ENCODE assay signal across 13 mouse cellular contexts in genomic region chr4:48771836-48772235, GRCm38 (mm10).
DNase-seq lines count a peak whose midpoint lies in the region; ATAC-seq and TF ChIP-seq lines count a peak whose summit lies in the region.
"Had no signal": no experiment of that assay in that cellular context is flagged by ENCODE, and none has a peak within 500 bp of the region (broad histone marks: within the 10 kb centered on the region; RNA-seq: fewer than 3 reads in every experiment).

No protein-coding gene starts in this region.

- no peak for TF ChIP-seq CTCF in midbrain, postnatal 0 days (IDR thresholded peaks at IDR 0.05)
- TF ChIP-seq CTCF in liver, postnatal 0 days (IDR thresholded peaks at IDR 0.05; ENCODE audit: low read depth) = no peak

- WGBS in forebrain, embryonic 15.5 days = 42% methylated on average over 8 of the region's 8 CpGs
- 52% methylated on average over 8 of the region's 8 CpGs for WGBS in forebrain, embryonic 13.5 days
- 64% methylated on average over 8 of the region's 8 CpGs for WGBS in kidney, embryonic 15.5 days
- 54% methylated on average over 8 of the region's 8 CpGs for WGBS in midbrain, embryonic 16.5 days
- 66% methylated on average over 8 of the region's 8 CpGs for WGBS in midbrain, embryonic 11.5 days
- 39% methylated on average over 8 of the region's 8 CpGs for WGBS in midbrain, postnatal 0 days
- 54% methylated on average over 8 of the region's 8 CpGs for WGBS in liver, postnatal 0 days (ENCODE audit: insufficient replicate concordance)

- H3K27me3 ChIP-seq in forebrain, embryonic 15.5 days = no peaks in the 10 kb centered on the region
- no peaks in the 10 kb centered on the region for H3K27me3 ChIP-seq in forebrain, embryonic 13.5 days
- H3K27me3 ChIP-seq in kidney, embryonic 15.5 days = no peaks in the 10 kb centered on the region
- no peaks in the 10 kb centered on the region for H3K27me3 ChIP-seq in midbrain, embryonic 16.5 days (ENCODE audit: control insufficient read depth, insufficient read depth, low read depth, low read length)
- H3K27me3 ChIP-seq in midbrain, embryonic 11.5 days (ENCODE audit: control insufficient read depth, insufficient read depth, low read length) = no peaks in the 10 kb centered on the region
- no peaks in the 10 kb centered on the region for H3K27me3 ChIP-seq in midbrain, postnatal 0 days (ENCODE audit: insufficient read depth, low read length)
- H3K27me3 ChIP-seq in liver, postnatal 0 days (ENCODE audit: insufficient read depth, low read length) = no peaks in the 10 kb centered on the region
- H3K27me3 ChIP-seq: intestine, embryonic 15.5 days had no signal

- H3K4me1 ChIP-seq in forebrain, embryonic 15.5 days = peaks cover 5% of the 10 kb centered on the region; the same call in 1 of the 2 replicates
- 0 out of 2 replicates have a peak, but pooled peaks cover 12% of the 10 kb centered on the region for H3K4me1 ChIP-seq in forebrain, embryonic 13.5 days
- 0 out of 2 replicates have a peak, but pooled peaks cover 3% of the 10 kb centered on the region for H3K4me1 ChIP-seq in kidney, embryonic 15.5 days
- H3K4me1 ChIP-seq in midbrain, embryonic 16.5 days (ENCODE audit: control insufficient read depth, insufficient read depth, low read length) = 0 out of 2 replicates have a peak, but pooled peaks cover 6% of the 10 kb centered on the region
- no peaks in the 10 kb centered on the region for H3K4me1 ChIP-seq in midbrain, embryonic 11.5 days (ENCODE audit: control insufficient read depth, insufficient read depth, low read length)
- H3K4me1 ChIP-seq in midbrain, postnatal 0 days (ENCODE audit: insufficient read depth, low read length) = peaks cover 3% of the 10 kb centered on the region; the same call in 1 of the 2 replicates
- no peaks in the 10 kb centered on the region for H3K4me1 ChIP-seq in liver, postnatal 0 days (ENCODE audit: insufficient read depth)

- no peak overlapping the region for H3K9ac ChIP-seq in forebrain, embryonic 15.5 days (replicated peaks)
- H3K9ac ChIP-seq in forebrain, embryonic 13.5 days = no peak overlapping the region
- no peak overlapping the region for H3K9ac ChIP-seq in kidney, embryonic 15.5 days
- H3K9ac ChIP-seq in midbrain, embryonic 16.5 days (ENCODE audit: low read depth, low read length) = no peak overlapping the region
- no peak overlapping the region for H3K9ac ChIP-seq in midbrain, embryonic 11.5 days (ENCODE audit: low read length)
- H3K9ac ChIP-seq in midbrain, postnatal 0 days (replicated peaks; ENCODE audit: low read length, poor library complexity, severe bottlenecking) = no peak overlapping the region
- no peak overlapping the region for H3K9ac ChIP-seq in liver, postnatal 0 days (replicated peaks)
- H3K9ac ChIP-seq: intestine, embryonic 15.5 days; limb, embryonic 15.5 days had no signal

- H3K27ac ChIP-seq in forebrain, embryonic 15.5 days (replicated peaks) = peak overlapping the region; percentile 42; the same call in 1 of the 2 replicates
- no peak overlapping the region for H3K27ac ChIP-seq in forebrain, embryonic 13.5 days
- peak overlapping the region; percentile 52; the same call in 1 of the 2 replicates for H3K27ac ChIP-seq in kidney, embryonic 15.5 days
- H3K27ac ChIP-seq in midbrain, embryonic 16.5 days (ENCODE audit: low read length) = peak overlapping the region; percentile 68; the same call in 1 of the 2 replicates
- no peak overlapping the region for H3K27ac ChIP-seq in midbrain, embryonic 11.5 days (ENCODE audit: low read depth, low read length)
- H3K27ac ChIP-seq in midbrain, postnatal 0 days (ENCODE audit: low read depth, low read length) = no peak overlapping the region
- no peak overlapping the region for H3K27ac ChIP-seq in liver, postnatal 0 days (ENCODE audit: low read depth)

- TF ChIP-seq EP300 in liver, postnatal 0 days (IDR thresholded peaks at IDR 0.05; ENCODE audit: low read depth) = no peak

- no peak overlapping the region for H3K4me2 ChIP-seq in forebrain, embryonic 15.5 days (replicated peaks)
- no peak overlapping the region for H3K4me2 ChIP-seq in forebrain, embryonic 13.5 days
- no peak overlapping the region for H3K4me2 ChIP-seq in kidney, embryonic 15.5 days
- H3K4me2 ChIP-seq in midbrain, embryonic 16.5 days (ENCODE audit: low read length) = no peak overlapping the region
- H3K4me2 ChIP-seq in midbrain, embryonic 11.5 days = no peak overlapping the region
- H3K4me2 ChIP-seq in midbrain, postnatal 0 days (ENCODE audit: low read depth, low read length, poor library complexity, severe bottlenecking) = 0 out of 2 replicates have a peak overlapping the region, but pooled peaks have one; percentile 9
- no peak overlapping the region for H3K4me2 ChIP-seq in liver, postnatal 0 days (ENCODE audit: low read depth, low read length)
- H3K4me2 ChIP-seq: heart, embryonic 11.5 days had no signal

- no peak overlapping the region for H3K4me3 ChIP-seq in forebrain, embryonic 15.5 days
- no peak overlapping the region for H3K4me3 ChIP-seq in forebrain, embryonic 13.5 days
- no peak overlapping the region for H3K4me3 ChIP-seq in kidney, embryonic 15.5 days (replicated peaks)
- no peak overlapping the region for H3K4me3 ChIP-seq in midbrain, embryonic 16.5 days (ENCODE audit: low read depth, low read length)
- H3K4me3 ChIP-seq in midbrain, embryonic 11.5 days (ENCODE audit: low read depth, low read length) = no peak overlapping the region
- H3K4me3 ChIP-seq in midbrain, postnatal 0 days (ENCODE audit: low read depth, low read length) = no peak overlapping the region
- H3K4me3 ChIP-seq in liver, postnatal 0 days (ENCODE audit: low read depth, low read length) = no peak overlapping the region
- H3K4me3 ChIP-seq: intestine, embryonic 15.5 days had no signal

- no peak for ATAC-seq in forebrain, embryonic 15.5 days (replicated peaks)
- ATAC-seq in forebrain, embryonic 13.5 days = no peak
- no peak for ATAC-seq in kidney, embryonic 15.5 days (replicated peaks; ENCODE audit: low FRiP score)
- no peak for ATAC-seq in midbrain, embryonic 16.5 days
- no peak for ATAC-seq in midbrain, embryonic 11.5 days (ENCODE audit: low FRiP score)
- no peak for ATAC-seq in midbrain, postnatal 0 days (ENCODE audit: low FRiP score)
- ATAC-seq in liver, postnatal 0 days = no peak
- ATAC-seq: Patski had no signal

- no peaks in the 10 kb centered on the region for H3K9me3 ChIP-seq in forebrain, embryonic 15.5 days
- no peaks in the 10 kb centered on the region for H3K9me3 ChIP-seq in forebrain, embryonic 13.5 days (replicated peaks)
- no peaks in the 10 kb centered on the region for H3K9me3 ChIP-seq in kidney, embryonic 15.5 days (replicated peaks)
- no peaks in the 10 kb centered on the region for H3K9me3 ChIP-seq in midbrain, embryonic 16.5 days (replicated peaks; ENCODE audit: control insufficient read depth, low read length, poor library complexity, severe bottlenecking)
- no peaks in the 10 kb centered on the region for H3K9me3 ChIP-seq in midbrain, embryonic 11.5 days (ENCODE audit: control insufficient read depth, low read length)
- no peaks in the 10 kb centered on the region for H3K9me3 ChIP-seq in midbrain, postnatal 0 days (ENCODE audit: low read length)
- no peaks in the 10 kb centered on the region for H3K9me3 ChIP-seq in liver, postnatal 0 days (ENCODE audit: low read length)
- H3K9me3 ChIP-seq: intestine, embryonic 15.5 days; limb, embryonic 15.5 days had no signal

- no peak for DNase-seq in kidney, postnatal 36 days
- no peak for DNase-seq in midbrain, embryonic 11.5 days (ENCODE audit: low spot score, missing footprints)
- DNase-seq in midbrain, postnatal 0 days (ENCODE audit: low spot score) = no peak
- no peak for DNase-seq in liver, postnatal 0 days
- DNase-seq: gastrocnemius, postnatal 36 days had no signal

- H3K36me3 ChIP-seq in forebrain, embryonic 15.5 days = no peaks in the 10 kb centered on the region
- H3K36me3 ChIP-seq in forebrain, embryonic 13.5 days (ENCODE audit: poor library complexity, severe bottlenecking) = no peaks in the 10 kb centered on the region
- H3K36me3 ChIP-seq in kidney, embryonic 15.5 days = no peaks in the 10 kb centered on the region
- no peaks in the 10 kb centered on the region for H3K36me3 ChIP-seq in midbrain, embryonic 16.5 days (ENCODE audit: control insufficient read depth, insufficient read depth, low read length)
- H3K36me3 ChIP-seq in midbrain, embryonic 11.5 days (ENCODE audit: control insufficient read depth, insufficient read depth, low read length) = no peaks in the 10 kb centered on the region
- H3K36me3 ChIP-seq in midbrain, postnatal 0 days (ENCODE audit: insufficient read depth, low read length) = no peaks in the 10 kb centered on the region
- H3K36me3 ChIP-seq in liver, postnatal 0 days (replicated peaks; ENCODE audit: insufficient read depth, low read length) = no peaks in the 10 kb centered on the region
- H3K36me3 ChIP-seq: intestine, embryonic 15.5 days; limb, embryonic 15.5 days had no signal

Comparison
In these comparisons a context has a peak if more than half of its experiments do, and no peak if none do; other contexts are left out.
1. H3K27ac ChIP-seq: peak in forebrain, embryonic 15.5 days (single experiment), kidney, embryonic 15.5 days (single experiment) and midbrain, embryonic 16.5 days (single experiment); none in forebrain, embryonic 13.5 days (single experiment), midbrain, embryonic 11.5 days (single experiment), midbrain, postnatal 0 days (single experiment) and liver, postnatal 0 days (single experiment).